Mouse (Mus musculus) frontal cortex, postnatal 25 days (tissue): ENCODE measurements at regions not wholly inside any gene's neighbourhood (a gene's known extent, or its start where the extent isn't known, plus 50 kb on each side); places are given as distances from the start of the nearest gene placed in this dataset.
A peak's percentile ranks its signal among the peaks of the same experiment; 100 is the strongest.

Source experiments
- DNase-seq, 2 experiments: peaks; one replicate each; pipeline ENCODE4 v3.0.0; 2022; ENCODE audit warnings: low spot score in 2 of 2

- no peak for DNase-seq
These were observed 578.5 kb downstream of the Plekhb2 start for GRCm38 (mm10) chr1:35428126-35428840.

DNA sequence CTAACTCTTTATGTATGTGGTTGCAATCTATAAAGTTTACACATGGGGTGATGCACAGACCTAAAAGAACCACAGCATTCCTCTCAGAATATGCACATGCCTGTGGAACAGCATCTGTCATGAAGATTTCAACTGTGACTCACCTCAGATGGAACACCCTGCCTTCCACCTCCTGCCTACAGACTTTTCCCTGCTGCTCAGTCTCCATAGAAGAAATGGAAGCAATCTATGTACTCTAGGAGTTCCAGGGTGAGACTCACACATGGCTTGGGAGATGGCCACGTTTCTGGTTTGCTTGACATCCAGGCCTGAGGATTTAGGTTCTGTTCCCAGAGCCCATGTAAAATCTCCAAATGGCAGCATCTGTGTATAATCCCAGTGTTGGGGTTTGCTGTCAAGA lies 579.7 kb downstream of the Plekhb2 start:
- peak; percentile 6 to 9 for DNase-seq

- DNase-seq, result no peak
These were observed 585.9 kb downstream of the Plekhb2 start for GRCm38 (mm10) chr1:35435721-35436120.

DNA sequence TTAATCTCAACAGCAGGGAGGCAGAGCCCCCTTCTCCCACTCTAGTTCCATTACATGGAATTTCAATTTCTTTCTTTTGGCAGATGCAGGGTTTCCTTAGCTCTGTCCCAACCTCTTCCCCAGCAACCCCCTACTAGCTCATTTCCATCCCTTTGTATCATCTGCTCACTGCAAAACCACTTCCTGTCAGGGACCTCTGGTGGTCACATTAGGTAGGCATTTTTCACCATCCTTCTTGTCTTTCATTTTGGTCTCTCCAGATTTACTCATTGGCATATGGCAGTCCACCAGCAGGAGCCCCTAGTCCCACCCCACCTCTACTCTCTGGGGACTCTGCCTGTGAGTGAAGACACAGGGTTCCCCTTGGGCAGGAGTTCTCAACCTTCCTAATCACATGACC lies 597.6 kb downstream of the Plekhb2 start:
- no peak for DNase-seq

DNA sequence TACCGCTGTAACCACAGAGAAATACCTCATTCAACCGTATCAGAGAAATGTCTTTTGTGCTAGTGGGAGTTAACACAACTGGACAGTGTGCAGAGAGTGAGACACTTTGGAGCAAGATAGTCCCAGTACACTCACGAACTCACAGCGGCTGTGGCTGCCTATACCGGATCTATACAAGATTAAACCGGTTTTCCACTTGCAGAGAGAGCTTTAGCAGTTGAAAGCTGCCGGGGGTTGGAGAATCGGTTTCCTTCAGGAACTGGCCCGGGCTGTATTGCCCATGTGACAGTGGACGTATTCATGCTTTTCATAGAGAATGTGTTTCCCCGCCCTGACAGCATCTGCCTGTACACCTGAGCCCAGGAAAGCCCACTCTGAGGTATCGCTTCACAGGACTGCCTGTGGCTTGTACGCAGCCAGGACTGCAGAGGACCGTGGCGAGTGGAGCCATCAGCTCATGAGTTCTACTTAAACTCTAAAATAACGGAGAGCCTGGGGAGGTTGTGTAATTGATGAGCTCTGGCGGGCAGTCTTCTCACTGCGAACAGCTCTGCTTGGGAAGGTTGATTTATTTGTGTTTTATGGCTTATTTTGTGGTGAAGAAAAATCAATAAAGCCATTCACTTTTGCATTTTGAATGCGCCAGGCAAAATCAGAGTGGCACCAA lies 602.8 kb downstream of the Plekhb2 start:
- DNase-seq, result no peak

- no peak for DNase-seq
These were observed 607.8 kb downstream of the Plekhb2 start for GRCm38 (mm10) chr1:35457591-35457990.

DNA sequence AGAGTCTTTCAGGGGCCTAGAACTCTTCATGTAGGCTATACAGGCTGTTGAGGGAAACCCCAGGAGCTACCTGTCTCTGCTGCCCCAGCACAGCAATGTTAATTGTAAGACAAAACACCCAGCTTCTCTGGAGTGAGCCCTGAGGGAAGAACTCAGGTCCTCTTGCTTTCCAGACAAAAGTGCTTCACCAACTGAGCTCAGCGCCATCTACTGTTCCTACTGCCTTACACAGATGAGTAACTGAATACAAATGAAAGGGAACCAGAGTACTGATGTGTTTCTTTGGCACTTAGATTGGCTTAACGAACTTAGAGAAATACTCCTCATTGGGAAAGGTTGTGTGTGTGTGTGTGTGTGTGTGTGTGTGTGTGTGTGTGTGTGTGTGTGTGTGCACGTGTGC lies 603.1 kb upstream of the Hs6st1 start:
- DNase-seq, result peak in 1 of 2 experiments; percentile 9

DNA sequence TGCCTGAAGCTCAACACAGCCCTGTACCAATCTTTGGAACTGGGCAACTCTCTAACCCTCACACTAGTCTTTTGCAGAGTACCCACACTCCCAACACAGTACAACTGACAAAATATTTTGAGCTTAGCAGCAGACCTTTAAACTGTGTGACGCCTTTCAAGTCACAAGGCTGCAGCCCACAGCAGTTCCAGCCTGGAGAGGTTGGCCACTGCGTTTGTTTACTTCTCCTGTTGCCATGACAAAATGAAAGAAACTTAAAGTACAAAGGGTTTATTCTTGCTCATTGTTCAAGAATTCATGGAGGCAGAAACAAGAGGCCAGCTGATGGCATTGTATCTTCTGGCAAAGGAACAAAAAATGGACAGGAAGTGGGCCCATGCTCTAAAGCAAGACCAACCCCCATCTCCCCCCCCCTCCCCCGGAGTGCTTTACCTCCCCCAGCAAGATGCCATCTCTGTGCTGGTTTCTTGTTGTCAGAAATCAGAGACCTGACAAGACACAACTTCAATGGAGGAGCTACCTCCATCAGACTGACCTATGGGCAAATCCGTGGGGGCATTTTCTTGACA lies 598.9 kb upstream of the Hs6st1 start:
- DNase-seq, result no peak

GRCm38 (mm10) chr1:35478262-35478661 lies 589.9 kb upstream of the Hs6st1 start:
- no peak for DNase-seq

- no peak for DNase-seq
These were observed 572.2 kb upstream of the Hs6st1 start for GRCm38 (mm10) chr1:35495963-35496362.

- DNase-seq, result no peak
These were observed 545.2 kb upstream of the Hs6st1 start for GRCm38 (mm10) chr1:35522951-35523350.

GRCm38 (mm10) chr1:35523790-35524362 lies 544.3 kb upstream of the Hs6st1 start:
- no peak for DNase-seq

DNA sequence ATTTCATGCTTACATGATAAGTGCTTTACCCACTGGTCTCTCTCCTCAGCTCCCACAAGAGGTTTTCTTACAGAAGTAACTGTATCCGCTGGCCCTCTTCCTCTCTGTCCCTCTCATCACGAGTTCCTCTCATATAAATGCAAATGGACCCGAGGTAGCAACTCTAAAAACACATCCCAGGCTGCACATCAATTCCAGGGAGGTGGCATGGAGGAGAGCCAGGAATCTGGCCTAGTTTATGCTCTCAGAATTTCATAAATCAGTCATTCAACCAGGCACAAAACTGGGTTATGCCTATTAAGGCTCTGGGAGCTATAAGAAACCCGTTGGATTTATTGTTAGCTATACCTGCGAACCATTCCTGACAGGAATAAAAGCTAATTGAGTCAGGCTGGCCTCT lies 543.4 kb upstream of the Hs6st1 start:
- no peak for DNase-seq

- DNase-seq, result no peak
These were observed 540.3 kb upstream of the Hs6st1 start for GRCm38 (mm10) chr1:35527750-35528476.

GRCm38 (mm10) chr1:35535470-35535869 lies 532.7 kb upstream of the Hs6st1 start:
- no peak for DNase-seq

DNA sequence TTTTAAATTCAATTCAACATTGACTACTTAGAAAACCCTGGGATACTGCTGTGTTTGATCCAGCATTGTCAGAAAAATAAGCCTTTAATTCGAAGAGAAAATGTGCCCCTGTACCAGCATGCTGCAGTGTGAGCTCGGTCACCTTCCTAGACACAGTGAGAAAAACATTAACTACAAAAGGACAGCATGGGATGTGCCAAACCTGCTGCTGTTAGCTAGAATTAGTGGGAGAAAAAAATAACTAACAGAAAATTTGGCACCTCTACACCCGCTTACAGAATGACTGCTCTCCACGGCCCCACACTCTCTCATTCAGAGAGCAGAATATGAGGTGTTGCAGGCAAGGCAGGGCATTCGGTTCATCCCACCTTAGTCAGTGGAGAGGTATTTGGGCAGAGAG lies 531.9 kb upstream of the Hs6st1 start:
- no peak for DNase-seq

GRCm38 (mm10) chr1:35548845-35549244 lies 519.4 kb upstream of the Hs6st1 start:
- no peak for DNase-seq

DNA sequence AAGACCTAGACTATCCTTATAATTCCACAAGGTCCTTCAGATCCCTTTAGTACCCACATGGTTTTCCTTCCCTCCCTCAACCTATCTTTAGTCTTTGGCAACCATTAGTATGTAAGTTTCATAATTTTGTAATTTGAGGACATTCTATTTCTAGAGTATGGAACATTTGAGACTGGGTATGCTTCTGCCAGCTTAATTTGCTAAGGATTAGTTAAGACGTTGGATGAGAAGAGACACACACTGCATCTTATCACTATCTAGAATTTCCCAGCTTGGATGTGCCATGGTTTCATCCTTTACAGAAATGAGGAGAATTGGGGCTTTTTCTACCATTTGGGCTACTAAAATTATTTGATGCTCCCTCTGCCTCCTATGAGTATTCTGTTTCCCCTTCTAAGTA lies 516.7 kb upstream of the Hs6st1 start:
- no peak for DNase-seq

GRCm38 (mm10) chr1:35562786-35563185 lies 505.4 kb upstream of the Hs6st1 start:
- DNase-seq, result no peak

GRCm38 (mm10) chr1:35575203-35575602 lies 493.0 kb upstream of the Hs6st1 start:
- DNase-seq, result peak in 1 of 2 experiments; percentile 8

DNA sequence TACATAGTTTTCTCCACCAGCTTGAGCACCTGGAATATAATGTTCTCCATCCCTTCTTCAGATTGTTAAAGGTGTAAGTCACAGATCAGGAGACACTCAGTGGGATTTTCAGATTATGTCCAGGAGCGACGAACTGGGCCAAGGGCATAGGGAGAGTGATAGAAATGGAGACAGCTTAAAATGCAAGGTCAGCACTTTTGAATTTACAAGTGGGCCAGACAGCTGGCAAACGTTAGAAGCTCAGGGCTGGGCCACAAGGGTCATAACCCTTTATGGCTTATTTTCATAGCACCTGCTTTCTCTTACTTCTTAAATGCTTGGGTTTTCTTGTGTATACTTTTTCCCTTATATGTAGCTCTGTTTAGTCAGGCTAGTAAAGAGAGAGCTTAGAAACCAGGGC lies 488.8 kb upstream of the Hs6st1 start:
- DNase-seq, result no peak

DNA sequence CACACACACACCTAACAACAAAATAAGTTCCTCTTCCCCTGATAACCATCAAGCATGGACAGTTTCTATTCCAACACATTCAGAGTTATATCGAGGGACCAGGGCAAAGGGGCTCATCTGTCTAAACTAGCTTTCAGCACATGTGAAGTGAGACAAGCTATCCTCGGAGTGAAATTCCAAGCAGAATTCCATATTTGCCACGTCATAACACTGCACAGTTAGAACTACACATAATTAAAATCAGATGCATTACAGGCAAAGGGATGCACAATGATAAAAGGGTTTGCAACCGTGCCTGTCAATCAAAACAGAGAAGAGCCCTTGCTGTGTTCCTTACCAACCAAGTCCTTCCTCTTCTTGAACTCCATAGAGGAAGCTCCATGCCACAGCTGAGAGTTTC lies 488.2 kb upstream of the Hs6st1 start:
- DNase-seq, result no peak
